Mouse (Mus musculus) spleen, adult 2 months (tissue): ENCODE measurements around the gene Ubxn10.

Source experiments
- CTCF ChIP-seq: fragments of 200-500 bp; IDR thresholded peaks from 2 replicates; pipeline ENCODE4 v1.5.1; 2011; ENCODE audit warnings: mild to moderate bottlenecking, inconsistent platforms; ENCODE audit not compliant: insufficient read depth, insufficient read length, insufficient replicate concordance; ENCODE audit errors: extremely low read depth
- POLR2A ChIP-seq: fragments of 200-500 bp; IDR thresholded peaks from 2 replicates; pipeline ENCODE4 v1.6.1; 2011; ENCODE audit warnings: low read depth, low read length, inconsistent platforms

DNA sequence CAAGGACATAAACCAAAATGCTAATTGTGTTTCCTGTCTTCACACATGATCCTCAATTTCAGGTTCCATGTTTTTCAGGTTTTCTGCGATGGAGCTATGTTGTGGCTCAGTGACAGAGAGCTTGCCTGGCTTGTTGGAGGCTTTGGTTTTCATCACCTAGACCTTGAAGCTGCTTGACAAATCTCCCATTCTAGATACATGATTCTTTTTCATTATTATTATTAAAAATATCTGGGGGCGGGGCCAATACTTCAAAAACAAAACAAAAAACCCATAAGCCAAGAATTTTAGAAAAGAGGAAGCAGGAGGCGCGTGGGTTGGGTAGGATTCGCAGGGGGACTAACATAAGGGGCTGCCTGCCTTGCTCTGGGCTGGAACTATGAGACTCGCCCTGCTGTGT lies 38.5 kb upstream of the Ubxn10 start, which contains the start of gene Pla2g2d:
- no peak for TF ChIP-seq POLR2A
- no peak for TF ChIP-seq CTCF
